ENCODE assay signal across 8 mouse cellular contexts in the genomic region with DNA sequence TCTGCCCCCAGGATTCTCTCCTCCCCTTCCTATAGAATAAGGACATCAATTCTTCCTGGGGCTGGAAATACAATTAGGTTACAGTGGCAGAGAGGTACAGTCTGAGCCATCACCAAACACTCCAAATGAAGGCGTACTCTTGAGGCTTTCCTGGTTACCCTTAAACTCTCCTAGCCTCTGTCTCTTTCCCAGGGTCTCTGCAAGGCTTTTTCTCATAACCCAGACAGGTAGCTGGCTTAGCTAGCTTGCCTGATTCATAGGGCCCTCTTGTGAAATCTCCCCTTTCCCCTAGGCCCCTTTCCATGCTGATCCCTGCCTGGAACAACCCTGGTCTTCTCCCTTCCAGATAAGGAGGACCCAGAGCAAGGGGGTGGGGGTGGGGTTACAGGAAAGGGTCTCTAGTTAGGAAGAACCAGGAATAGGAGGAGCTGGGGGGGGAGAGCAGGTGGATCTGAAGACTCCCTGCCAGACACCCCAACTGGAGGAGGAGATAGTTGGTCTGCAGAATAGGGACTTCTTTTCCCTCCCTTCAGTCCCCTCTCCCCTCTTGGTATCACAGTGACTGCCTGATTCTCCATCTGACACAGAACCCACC. TPM values are rescaled to one million over a fixed set of nuclear protein-coding genes. Genes with fewer than 3 reads are reported as not detected.
A peak's percentile ranks its signal among the peaks of the same experiment; 100 is the strongest.
DNase-seq lines count a peak whose midpoint lies in the region; ATAC-seq and TF ChIP-seq lines count a peak whose summit lies in the region.

No protein-coding gene starts in this region.

- DNase-seq in forebrain, embryonic 10.5 days (ENCODE audit: extremely low spot score, low spot score): no peak
- no peak for DNase-seq in forebrain, embryonic 14.5 days (ENCODE audit: low spot score)
- peak; percentile 18 for DNase-seq in retina, postnatal 1 day
- DNase-seq in retina, embryonic 14.5 days (ENCODE audit: low spot score): no peak
- no peak for DNase-seq in liver, adult 2 months (ENCODE audit: extremely low read depth, low read depth, low spot score)
- no peak for DNase-seq in thymus, postnatal 25 days
- DNase-seq in layer of hippocampus, postnatal 10 days (ENCODE audit: low spot score in 2 of 2): no peak

- peaks cover 49% of the 10 kb centered on the region for H3K4me1 ChIP-seq in forebrain, embryonic 10.5 days
- H3K4me1 ChIP-seq in forebrain, embryonic 14.5 days (ENCODE audit: control insufficient read depth, insufficient read depth, low read length): peaks cover 15% of the 10 kb centered on the region
- H3K4me1 ChIP-seq in liver, adult 2 months (ENCODE audit: control insufficient read depth, insufficient read depth, low read length): no peaks in the 10 kb centered on the region
- H3K4me1 ChIP-seq in stomach, embryonic 15.5 days: peaks cover 32% of the 10 kb centered on the region

- peak overlapping the region; percentile 9; the same call in 1 of the 2 replicates for H3K27ac ChIP-seq in forebrain, embryonic 10.5 days
- no peak overlapping the region for H3K27ac ChIP-seq in forebrain, embryonic 14.5 days (ENCODE audit: low read depth, low read length)
- no peak overlapping the region for H3K27ac ChIP-seq in liver, adult 2 months (replicated peaks; ENCODE audit: insufficient read depth, low read depth, low read length)
- 0 out of 2 replicates have a peak overlapping the region, but pooled peaks have one; percentile 72 for H3K27ac ChIP-seq in stomach, embryonic 15.5 days

- no peak overlapping the region for H3K9ac ChIP-seq in forebrain, embryonic 14.5 days (ENCODE audit: low read length)
- no peak overlapping the region for H3K9ac ChIP-seq in liver, adult 2 months (ENCODE audit: low read depth, low read length)
- H3K9ac ChIP-seq in stomach, embryonic 15.5 days: no peak overlapping the region

- no peaks in the 10 kb centered on the region for H3K9me3 ChIP-seq in forebrain, embryonic 10.5 days
- no peaks in the 10 kb centered on the region for H3K9me3 ChIP-seq in forebrain, embryonic 14.5 days (replicated peaks; ENCODE audit: control insufficient read depth, low read length)
- H3K9me3 ChIP-seq in stomach, embryonic 15.5 days: no peaks in the 10 kb centered on the region

- WGBS in forebrain, embryonic 10.5 days: 55% methylated on average over 1 of the region's 1 CpGs
- WGBS in forebrain, embryonic 14.5 days: 62% methylated on average over 1 of the region's 1 CpGs
- 100% methylated on average over 1 of the region's 1 CpGs for WGBS in liver, adult 2 months
- 78% methylated on average over 1 of the region's 1 CpGs for WGBS in stomach, embryonic 15.5 days

- H3K4me3 ChIP-seq in forebrain, embryonic 10.5 days: peak overlapping the region; percentile 72
- H3K4me3 ChIP-seq in forebrain, embryonic 14.5 days (ENCODE audit: low read depth, low read length): no peak overlapping the region
- H3K4me3 ChIP-seq in liver, adult 2 months (ENCODE audit: insufficient read depth, low read depth, low read length): peak overlapping the region; percentile 5; the same call in 1 of the 2 replicates
- H3K4me3 ChIP-seq in stomach, embryonic 15.5 days (replicated peaks): peak overlapping the region; percentile 59

- no peak for TF ChIP-seq POLR2A in liver, adult 2 months (IDR thresholded peaks at IDR 0.05; ENCODE audit: extremely low read depth, insufficient read depth, low read length)

- no peak for TF ChIP-seq CTCF in liver, adult 2 months (IDR thresholded peaks at IDR 0.05; ENCODE audit: low read depth, low read length)

- no peaks in the 10 kb centered on the region for H3K36me3 ChIP-seq in forebrain, embryonic 10.5 days (replicated peaks)
- no peaks in the 10 kb centered on the region for H3K36me3 ChIP-seq in forebrain, embryonic 14.5 days (ENCODE audit: control insufficient read depth, insufficient read depth, low read length)
- no peaks in the 10 kb centered on the region for H3K36me3 ChIP-seq in liver, adult 2 months (ENCODE audit: control insufficient read depth, insufficient read depth, low read length)
- 0 out of 2 replicates have a peak, but pooled peaks cover 8% of the 10 kb centered on the region for H3K36me3 ChIP-seq in stomach, embryonic 15.5 days

- peaks cover 57% of the 10 kb centered on the region for H3K27me3 ChIP-seq in forebrain, embryonic 10.5 days (ENCODE audit: poor library complexity, severe bottlenecking)
- H3K27me3 ChIP-seq in forebrain, embryonic 14.5 days (replicated peaks; ENCODE audit: control insufficient read depth, insufficient read depth, low read length): peaks cover 6% of the 10 kb centered on the region; the same call in 1 of the 2 replicates
- no peaks in the 10 kb centered on the region for H3K27me3 ChIP-seq in liver, adult 2 months (ENCODE audit: control insufficient read depth, insufficient read depth, low read length)
- no peaks in the 10 kb centered on the region for H3K27me3 ChIP-seq in stomach, embryonic 15.5 days (replicated peaks)

- no peak for ATAC-seq in forebrain, embryonic 14.5 days
- ATAC-seq in stomach, embryonic 15.5 days (ENCODE audit: insufficient read depth, low FRiP score, low read depth): no peak

- no peak overlapping the region for H3K4me2 ChIP-seq in forebrain, embryonic 14.5 days (ENCODE audit: low read length)
- H3K4me2 ChIP-seq in stomach, embryonic 15.5 days: peak overlapping the region; percentile 91

- H3K79me2 ChIP-seq in liver, adult 2 months (ENCODE audit: control insufficient read depth, insufficient read depth, low read length): no peaks in the 10 kb centered on the region

RNA-seq across cellular contexts. Expression of a gene that starts 1.9 kb away (rescaled TPM):
- polyA plus RNA-seq in forebrain, embryonic 10.5 days (2016; fragmentation: Nextera tagmentation; extraction: Ambion mirVana): 3.2 and 4.2 TPM in 2 replicates
- 10.2 and 14.1 TPM in 2 replicates for polyA plus RNA-seq in forebrain, embryonic 14.5 days (2014; fragmentation: Nextera tagmentation; extraction: Ambion mirVana)
- total RNA-seq in liver, adult 2 months (2014; rRNA removed): 2.4 and 4.2 TPM in 2 replicates
- polyA plus RNA-seq in liver, adult 2 months (2012; rRNA removed): 0.66 and 0.86 TPM in 2 replicates
- 21.5 and 22.0 TPM in 2 replicates for polyA plus RNA-seq in stomach, embryonic 15.5 days (2015; fragmentation: Nextera tagmentation; extraction: Ambion mirVana)
- total RNA-seq in layer of hippocampus, postnatal 10 days (2021): 100 to 1,000 TPM; 102 to 107 TPM

Comparison
In these comparisons a context has a peak if more than half of its experiments do, and no peak if none do; other contexts are left out.
1. H3K27ac ChIP-seq: peak in forebrain, embryonic 10.5 days (single experiment) and stomach, embryonic 15.5 days (single experiment); none in forebrain, embryonic 14.5 days (single experiment) and liver, adult 2 months (single experiment).